Mouse (Mus musculus): ENCODE results near the gene Ccdc122. TPM values are rescaled to one million over a fixed set of nuclear protein-coding genes. Genes with fewer than 3 reads are reported as not detected.
"Not testable (repeated sequence)": the region's sequence is repeated elsewhere in the genome, so short reads cannot be mapped to it uniquely, and the experiment has no call there.

The Ccdc122 gene
- total RNA-seq, 2 experiments from 2014 or later = 3.7 to 4.7 TPM

DNA sequence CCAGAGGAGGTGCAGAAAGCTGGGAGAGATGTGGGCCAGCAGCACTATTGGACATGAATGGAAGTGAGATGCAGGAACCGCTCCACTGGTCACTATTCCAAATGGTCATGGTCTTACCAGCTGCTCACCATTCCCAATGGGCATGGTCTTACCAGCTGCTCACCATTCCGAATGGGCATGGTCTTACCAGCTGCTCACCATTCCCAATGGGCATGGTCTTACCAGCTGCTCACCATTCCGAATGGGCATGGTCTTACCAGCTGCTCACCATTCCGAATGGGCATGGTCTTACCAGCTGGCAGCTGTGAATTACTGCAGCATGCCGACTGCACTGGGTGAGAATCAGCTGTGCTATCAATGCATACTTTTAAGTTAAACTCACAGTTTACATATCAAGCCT lies 74.0 kb downstream of the Ccdc122 start:
- ATAC-seq (ENCODE audit: poor library complexity, severe bottlenecking) = not testable (repeated sequence)

DNA sequence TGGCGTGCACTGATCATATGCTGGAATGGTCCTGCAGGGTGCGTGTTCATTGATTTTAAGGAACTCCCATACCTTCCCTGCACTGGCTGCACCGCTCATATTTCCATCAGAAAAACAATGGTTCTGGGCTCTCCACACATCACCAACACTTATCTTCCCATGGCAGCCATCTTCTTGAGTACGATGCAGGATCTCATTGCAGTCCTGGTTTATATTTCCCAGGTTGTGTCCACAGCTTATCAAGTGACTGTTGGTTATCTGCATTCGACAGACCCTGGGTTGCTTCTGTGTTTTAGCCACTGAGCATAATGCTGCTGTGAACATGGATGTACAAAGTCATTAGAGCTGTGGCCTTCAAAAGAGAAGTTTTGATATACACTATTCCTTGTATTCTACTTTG lies 94.0 kb downstream of the Ccdc122 start:
- no peak for ATAC-seq (ENCODE audit: poor library complexity, severe bottlenecking)

DNA sequence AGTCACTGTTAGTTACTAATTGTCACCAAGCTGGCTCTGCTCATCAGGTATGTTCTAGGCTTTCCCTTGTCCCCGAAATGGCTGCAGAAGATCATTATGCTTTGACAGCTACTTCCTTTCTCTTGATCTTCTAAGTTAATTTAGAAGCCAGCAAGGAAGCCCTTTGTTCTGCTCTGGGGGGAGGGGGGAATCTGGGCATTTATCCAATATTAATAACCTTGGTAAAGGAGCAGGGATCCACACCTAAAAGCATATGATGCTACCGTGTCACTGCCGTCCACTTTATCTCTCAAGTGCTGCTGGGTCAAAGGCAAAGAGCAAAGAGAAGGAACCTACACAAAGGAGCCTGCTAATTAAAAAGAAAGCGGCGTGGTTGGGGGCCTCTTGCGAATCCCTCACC lies 100.4 kb downstream of the Ccdc122 start:
- ATAC-seq (ENCODE audit: poor library complexity, severe bottlenecking) = no peak

DNA sequence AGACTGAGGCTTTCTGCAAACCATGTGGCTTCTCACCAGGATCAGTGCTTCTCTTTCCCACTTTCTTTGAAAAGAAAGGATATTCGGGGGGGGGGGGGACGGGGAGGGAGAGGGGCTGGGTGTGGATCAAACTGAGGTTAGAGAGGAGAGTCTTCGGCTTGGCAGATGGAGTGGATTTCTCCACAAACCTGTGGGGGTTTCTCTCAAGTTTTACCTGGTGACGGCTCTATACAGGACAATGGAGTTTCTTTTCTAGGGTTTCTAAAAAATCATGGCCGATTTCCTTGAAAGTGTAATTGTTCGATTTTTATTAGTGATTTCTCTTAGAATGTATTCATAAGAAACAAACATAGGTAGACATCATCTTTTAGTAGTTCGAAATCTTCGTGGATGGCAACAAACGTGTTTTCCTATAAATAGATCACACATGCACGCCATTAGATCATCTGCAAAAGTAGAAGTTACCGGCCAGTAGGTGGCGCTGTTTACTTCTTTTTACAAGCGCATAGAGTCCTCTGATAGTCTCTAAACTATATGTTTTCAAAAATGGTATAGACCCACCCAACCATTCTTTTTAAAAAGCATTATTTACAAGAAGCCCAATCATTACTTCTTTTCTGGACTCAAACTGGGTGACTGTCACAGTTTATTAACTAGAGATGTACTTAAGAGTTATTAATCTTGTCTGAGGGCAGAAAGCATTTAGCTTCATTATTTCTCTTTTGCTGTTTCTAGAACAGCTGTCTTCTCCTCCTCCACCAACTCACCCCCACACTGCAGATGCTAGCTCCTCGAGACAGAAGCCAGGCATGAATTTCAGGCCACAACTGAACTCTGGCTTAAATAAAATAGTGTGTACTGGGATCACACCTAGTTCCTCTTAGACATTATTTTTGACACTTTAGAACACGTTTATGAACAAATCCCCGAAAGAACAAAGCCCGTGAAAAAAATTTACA lies 105.0 kb downstream of the Ccdc122 start:
- ATAC-seq (ENCODE audit: poor library complexity, severe bottlenecking) = peak; percentile 73

DNA sequence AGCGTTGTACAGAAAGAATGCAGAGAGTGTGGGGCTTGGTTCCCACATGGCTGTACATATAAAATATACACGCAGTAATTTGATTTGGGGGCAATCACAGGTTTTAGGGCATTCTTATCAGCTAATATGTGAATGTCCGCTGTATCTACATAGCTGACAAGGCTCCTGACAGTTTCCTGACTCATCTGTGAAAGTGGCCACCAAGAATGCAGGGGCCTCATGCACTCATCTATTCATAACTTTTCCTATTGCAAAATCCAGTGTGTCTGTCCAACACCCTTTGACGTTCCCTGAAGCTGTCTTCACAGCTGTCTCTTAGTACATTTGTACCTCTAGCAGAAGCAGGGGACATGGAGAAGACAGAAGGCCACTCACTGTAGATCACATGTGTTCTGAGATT lies 108.5 kb downstream of the Ccdc122 start:
- no peak for ATAC-seq (ENCODE audit: poor library complexity, severe bottlenecking)

DNA sequence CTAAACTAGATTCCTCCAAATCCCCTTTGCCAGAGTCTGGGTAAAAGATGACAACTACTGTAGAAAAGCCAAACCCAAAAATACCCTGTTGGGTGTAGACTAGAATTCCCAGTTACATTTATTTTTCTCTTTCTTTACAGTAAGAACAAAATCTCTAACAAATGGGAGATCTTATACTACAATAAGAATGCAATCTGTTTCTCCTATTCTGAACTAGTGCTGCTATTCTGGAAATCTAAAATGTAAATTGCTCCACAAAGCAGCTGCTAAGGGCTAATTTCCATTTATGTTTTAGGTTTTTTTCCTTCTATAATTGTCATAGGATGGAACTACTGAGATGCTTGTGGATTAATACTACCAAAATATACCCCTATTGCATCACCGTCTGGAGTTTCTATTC lies 111.1 kb downstream of the Ccdc122 start:
- no peak for ATAC-seq (ENCODE audit: poor library complexity, severe bottlenecking)

DNA sequence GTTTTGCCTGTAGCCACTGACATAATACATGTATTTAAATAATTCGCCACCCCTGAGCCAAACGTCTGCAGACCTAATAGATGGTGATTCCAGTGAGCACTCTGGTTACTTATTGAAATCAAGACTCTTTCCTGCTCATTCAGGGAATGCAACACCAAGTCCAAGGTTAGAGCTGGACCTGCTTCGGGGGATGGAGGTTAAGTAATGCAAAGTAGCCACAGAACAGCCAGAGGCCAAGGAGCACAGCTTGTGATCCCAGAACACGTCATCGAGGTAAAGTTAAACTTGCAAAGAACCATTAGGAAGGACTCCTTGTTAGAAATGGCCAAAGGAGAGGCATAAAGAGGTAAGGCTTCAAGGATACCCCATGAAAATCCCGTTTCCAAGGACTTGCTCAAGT lies 114.0 kb downstream of the Ccdc122 start:
- ATAC-seq (ENCODE audit: poor library complexity, severe bottlenecking) = no peak

DNA sequence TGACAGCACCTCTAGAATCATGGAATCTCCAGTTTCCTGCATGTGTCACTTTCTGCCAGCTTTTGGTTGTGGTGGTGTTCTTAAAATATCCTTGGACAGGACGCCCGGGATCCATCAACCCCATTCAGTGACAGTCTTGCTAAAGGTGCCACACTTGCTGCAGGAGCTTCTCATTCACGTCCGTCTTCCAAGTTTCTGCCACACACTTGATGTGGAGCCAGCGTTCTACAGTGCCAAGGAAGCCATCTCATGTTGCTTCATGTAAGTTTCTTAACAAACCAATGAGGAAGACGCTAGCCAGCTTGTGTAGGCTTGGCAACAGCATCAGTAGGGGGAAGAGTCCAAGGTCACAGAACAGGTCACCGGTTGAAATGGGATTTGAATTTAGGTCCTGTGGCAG lies 114.9 kb downstream of the Ccdc122 start:
- no peak for ATAC-seq (ENCODE audit: poor library complexity, severe bottlenecking)

DNA sequence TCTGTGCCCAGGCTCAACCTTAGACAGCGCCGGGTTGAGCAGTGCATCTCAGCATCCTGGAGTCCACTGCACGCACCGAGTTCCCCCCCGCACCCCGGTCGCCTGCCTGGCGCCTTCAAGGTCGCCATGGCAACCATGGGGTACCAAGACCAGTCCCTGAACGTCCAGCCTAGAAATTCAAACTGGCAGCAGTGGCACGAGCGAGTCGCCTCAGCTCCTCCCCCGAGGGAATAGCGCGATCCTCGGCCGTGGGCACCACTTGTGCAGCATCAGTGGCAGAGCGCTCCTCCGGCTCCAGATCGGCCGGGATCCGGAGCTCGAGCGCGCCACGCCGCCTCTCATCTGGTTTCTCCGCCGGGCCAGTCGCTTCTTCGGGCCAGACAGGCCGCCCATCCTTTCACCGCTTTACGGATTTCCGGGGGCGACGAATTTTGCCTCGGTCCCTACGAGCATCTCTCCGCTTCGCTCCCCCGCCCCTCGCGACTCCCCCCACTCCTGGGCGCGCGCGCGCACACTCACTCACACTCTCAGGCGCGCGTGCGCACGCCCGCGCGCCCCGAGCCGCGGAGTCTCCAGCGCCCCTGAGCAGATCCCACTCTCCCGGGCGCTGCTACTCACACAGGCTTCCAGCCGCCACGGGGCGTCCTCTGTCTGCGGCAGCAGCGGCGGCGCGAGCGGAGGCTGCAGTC lies 119.8 kb downstream of the Ccdc122 start, which contains the start of gene Enox1:
TSS of gene Enox1 (plus strand) at position 542 of the 689 bp plus-strand sequence.
- no peak for ATAC-seq (ENCODE audit: poor library complexity, severe bottlenecking)

DNA sequence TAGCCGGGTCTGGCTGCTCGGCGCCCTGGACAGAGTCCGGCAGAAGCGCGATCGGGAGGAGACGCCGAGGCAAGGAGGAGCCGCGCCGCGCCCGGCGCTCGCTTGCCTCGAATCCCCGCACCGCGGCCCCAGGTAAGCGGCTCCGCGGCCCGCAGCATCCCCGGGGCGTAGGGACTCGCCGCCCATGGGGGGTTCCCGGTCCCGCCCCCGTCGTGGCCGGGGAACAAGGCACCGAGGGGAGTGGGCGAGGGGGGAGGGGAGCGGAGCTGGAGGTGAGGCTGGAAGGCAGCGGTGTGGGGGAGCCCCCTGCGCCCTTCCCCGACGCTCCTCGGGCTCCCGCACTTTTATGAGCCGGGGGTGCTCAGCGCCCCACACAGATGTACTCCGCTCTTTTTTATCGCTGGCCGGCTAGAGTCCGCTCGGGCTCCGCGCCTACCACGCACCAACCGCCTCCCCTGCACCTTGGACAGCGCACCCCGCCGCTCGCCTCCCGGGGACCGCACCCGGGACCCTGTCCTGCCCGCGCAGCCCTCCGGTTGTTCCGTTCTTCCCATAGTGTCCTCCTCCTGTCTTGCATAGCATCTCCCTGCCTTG lies 120.4 kb downstream of the Ccdc122 start:
- no peak for ATAC-seq (ENCODE audit: poor library complexity, severe bottlenecking)

DNA sequence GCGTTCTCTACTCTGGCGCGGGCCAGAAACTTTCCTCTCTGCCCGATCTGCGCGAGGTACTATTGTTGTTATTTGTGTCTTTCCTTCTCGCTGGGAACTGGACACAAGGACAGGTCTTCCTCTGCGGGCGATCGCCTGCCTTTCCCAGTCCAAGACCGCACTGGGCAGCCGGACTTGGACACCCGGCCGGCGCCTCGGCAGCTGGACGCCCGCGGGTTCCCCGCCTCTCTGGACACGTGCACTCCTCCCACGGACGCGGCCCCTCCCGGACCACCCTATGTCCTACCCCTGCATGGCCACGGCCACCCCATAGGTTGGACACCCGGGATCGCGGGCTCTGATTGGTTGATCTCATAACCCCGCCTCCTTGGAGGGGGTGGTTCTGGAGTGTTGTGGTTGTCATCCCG lies 120.9 kb downstream of the Ccdc122 start:
- ATAC-seq (ENCODE audit: poor library complexity, severe bottlenecking) = no peak

DNA sequence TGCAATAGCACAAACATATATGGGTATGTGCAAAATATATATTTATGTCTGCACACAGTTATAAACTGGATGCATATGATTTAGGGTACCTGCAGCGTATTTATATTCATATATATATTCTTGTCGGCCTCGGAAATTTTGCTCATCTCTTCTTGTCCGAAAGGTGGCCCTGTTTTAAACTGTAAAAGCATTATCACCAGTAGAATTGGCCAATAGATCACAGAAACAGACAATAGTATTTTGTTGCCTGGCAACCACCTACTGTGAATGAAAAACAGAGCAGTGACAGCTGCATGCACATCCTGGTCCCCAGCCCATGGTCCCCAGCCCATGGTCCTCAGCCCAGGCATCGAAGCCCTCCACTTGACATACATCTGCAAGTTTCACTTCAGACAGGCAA lies 122.8 kb downstream of the Ccdc122 start:
- no peak for ATAC-seq (ENCODE audit: poor library complexity, severe bottlenecking)

Other genes starting within 250 kb of the Ccdc122 start
- gene Lacc1, start 132 bp downstream of the Ccdc122 start, total RNA-seq (2015) = 10.6 and 11.4 TPM in 2 replicates
- 6.5 and 7.6 TPM in 2 replicates for gene Lacc1, start 132 bp downstream of the Ccdc122 start, total RNA-seq (2017)
- not detected in 2 replicates for gene Enox1, start 120.0 kb downstream of the Ccdc122 start, total RNA-seq (2015)
- gene Enox1, start 120.0 kb downstream of the Ccdc122 start, total RNA-seq (2017) = 0.41 TPM in 1 of 2 replicates, not detected in the other